Comparison of ENCODE assay signal across 13 mouse cellular contexts in genomic region chr5:38488673-38489615, GRCm38 (mm10). TPM values are rescaled to one million over a fixed set of nuclear protein-coding genes. Genes with fewer than 3 reads are reported as not detected.
DNase-seq lines count a peak whose midpoint lies in the region; ATAC-seq and TF ChIP-seq lines count a peak whose summit lies in the region.
"Had no signal": no experiment of that assay in that cellular context is flagged by ENCODE, and none has a peak within 500 bp of the region (broad histone marks: within the 10 kb centered on the region; RNA-seq: fewer than 3 reads in every experiment).

No protein-coding gene starts in this region.

- no peak overlapping the region for H3K9ac ChIP-seq in heart, postnatal 0 days (replicated peaks; ENCODE audit: low read depth, low read length)
- H3K9ac ChIP-seq in lung, postnatal 0 days (replicated peaks; ENCODE audit: low read depth), result no peak overlapping the region
- H3K9ac ChIP-seq in stomach, embryonic 16.5 days (ENCODE audit: low read length), result no peak overlapping the region
- H3K9ac ChIP-seq: lung, embryonic 15.5 days had no signal

- TF ChIP-seq EP300 in heart, postnatal 0 days (IDR thresholded peaks at IDR 0.05; ENCODE audit: low read depth), result no peak
- TF ChIP-seq EP300 in lung, postnatal 0 days (IDR thresholded peaks at IDR 0.05), result no peak

- ATAC-seq in heart, postnatal 0 days (ENCODE audit: insufficient read depth, low read depth), result peak; percentile 47; the same call in 1 of the 2 replicates
- peak; percentile 32; the same call in 1 of the 2 replicates for ATAC-seq in lung, postnatal 0 days
- ATAC-seq in stomach, embryonic 16.5 days (ENCODE audit: insufficient read depth, low FRiP score), result 0 out of 2 replicates have a peak, but pooled peaks have one; percentile 23

- 0 out of 2 replicates have a peak, but pooled peaks cover 1% of the 10 kb centered on the region for H3K9me3 ChIP-seq in heart, postnatal 0 days (replicated peaks; ENCODE audit: control insufficient read depth, low read length)
- no peaks in the 10 kb centered on the region for H3K9me3 ChIP-seq in lung, postnatal 0 days (ENCODE audit: low read length)
- H3K9me3 ChIP-seq in stomach, embryonic 16.5 days (replicated peaks; ENCODE audit: control insufficient read depth, low read length), result no peaks in the 10 kb centered on the region
- H3K9me3 ChIP-seq: lung, embryonic 15.5 days had no signal

- TF ChIP-seq CTCF in heart, postnatal 0 days (IDR thresholded peaks at IDR 0.05; ENCODE audit: low read depth), result no peak
- TF ChIP-seq CTCF in lung, postnatal 0 days (IDR thresholded peaks at IDR 0.05), result no peak

- no peak overlapping the region for H3K4me3 ChIP-seq in heart, postnatal 0 days (ENCODE audit: low read depth, low read length)
- H3K4me3 ChIP-seq in lung, postnatal 0 days (ENCODE audit: low read depth, low read length), result no peak overlapping the region
- no peak overlapping the region for H3K4me3 ChIP-seq in stomach, embryonic 16.5 days (replicated peaks; ENCODE audit: low read length)
- H3K4me3 ChIP-seq: lung, embryonic 15.5 days had no signal

- no peak overlapping the region for H3K4me2 ChIP-seq in heart, postnatal 0 days (ENCODE audit: low read depth, low read length)
- H3K4me2 ChIP-seq in lung, postnatal 0 days (replicated peaks; ENCODE audit: low read depth, low read length), result no peak overlapping the region
- H3K4me2 ChIP-seq in stomach, embryonic 16.5 days (ENCODE audit: low read depth, low read length), result no peak overlapping the region
- H3K4me2 ChIP-seq: lung, embryonic 15.5 days; midbrain, embryonic 11.5 days had no signal

- H3K27ac ChIP-seq in heart, postnatal 0 days (ENCODE audit: low read depth), result no peak overlapping the region
- H3K27ac ChIP-seq in lung, postnatal 0 days (ENCODE audit: low read length), result no peak overlapping the region
- no peak overlapping the region for H3K27ac ChIP-seq in stomach, embryonic 16.5 days (ENCODE audit: low read length)
- H3K27ac ChIP-seq: lung, embryonic 15.5 days had no signal

- no peaks in the 10 kb centered on the region for H3K36me3 ChIP-seq in heart, postnatal 0 days (replicated peaks; ENCODE audit: control insufficient read depth, insufficient read depth, low read length)
- no peaks in the 10 kb centered on the region for H3K36me3 ChIP-seq in lung, postnatal 0 days (ENCODE audit: insufficient read depth, low read length)
- no peaks in the 10 kb centered on the region for H3K36me3 ChIP-seq in stomach, embryonic 16.5 days (ENCODE audit: control insufficient read depth, insufficient read depth, low read length)
- H3K36me3 ChIP-seq: lung, embryonic 15.5 days had no signal

- 43% methylated on average over 20 of the region's 20 CpGs for WGBS in heart, postnatal 0 days
- 67% methylated on average over 20 of the region's 20 CpGs for WGBS in lung, postnatal 0 days
- 73% methylated on average over 20 of the region's 20 CpGs for WGBS in stomach, embryonic 16.5 days

- no peaks in the 10 kb centered on the region for H3K4me1 ChIP-seq in heart, postnatal 0 days (ENCODE audit: control insufficient read depth, insufficient read depth)
- no peaks in the 10 kb centered on the region for H3K4me1 ChIP-seq in lung, postnatal 0 days (ENCODE audit: insufficient read depth, low read depth, low read length)
- no peaks in the 10 kb centered on the region for H3K4me1 ChIP-seq in stomach, embryonic 16.5 days (ENCODE audit: control insufficient read depth, insufficient read depth, low read length)
- H3K4me1 ChIP-seq: lung, embryonic 15.5 days had no signal

- no peak for DNase-seq in heart, postnatal 0 days (ENCODE audit: low spot score)
- DNase-seq in heart, postnatal 4 days, result no peak
- DNase-seq in lung, postnatal 0 days (ENCODE audit: low spot score), result no peak
- DNase-seq in lung, postnatal 25 days (ENCODE audit: low spot score), result no peak
- peak; percentile 58 to 73 for DNase-seq in kidney, postnatal 36 days
- DNase-seq in urinary bladder, adult 2 months (ENCODE audit: low spot score), result no peak
- DNase-seq: cerebellum, adult 9-11 months; heart, adult 18-20 months; layer of hippocampus, adult 9-11 months; thymus, adult 18-20 months had no signal

- no peaks in the 10 kb centered on the region for H3K27me3 ChIP-seq in heart, postnatal 0 days (ENCODE audit: control insufficient read depth, insufficient read depth, low read length)
- no peaks in the 10 kb centered on the region for H3K27me3 ChIP-seq in lung, postnatal 0 days (replicated peaks; ENCODE audit: insufficient read depth, low read length)
- H3K27me3 ChIP-seq in stomach, embryonic 16.5 days (ENCODE audit: control insufficient read depth, insufficient read depth, low read length), result no peaks in the 10 kb centered on the region
- H3K27me3 ChIP-seq: lung, embryonic 15.5 days had no signal

RNA-seq across cellular contexts. Expression of gene Slc2a9, which starts 14.0 kb away (rescaled TPM):
- total RNA-seq in heart, postnatal 0 days (2014; rRNA removed; ENCODE audit: low replicate concordance), result 0.23 and 4.3 TPM in 2 replicates
- polyA plus RNA-seq in heart, postnatal 0 days (2015; fragmentation: Nextera tagmentation; extraction: Ambion mirVana), result 0.61 and 0.74 TPM in 2 replicates
- 1 to 10 TPM; 1.8 to 2.0 TPM for total RNA-seq in heart, postnatal 4 days (2021)
- 2.2 and 2.4 TPM in 2 replicates for polyA plus RNA-seq in lung, postnatal 0 days (2015; fragmentation: Nextera tagmentation; extraction: Ambion mirVana)
- polyA plus RNA-seq in stomach, embryonic 16.5 days (2015; fragmentation: Nextera tagmentation; extraction: Ambion mirVana), result 0.77 and 1.4 TPM in 2 replicates
- 3.3 and 3.7 TPM in 2 replicates for polyA plus RNA-seq in urinary bladder, adult 2 months (2012; rRNA removed)

Comparison
In these comparisons a context has a peak if more than half of its experiments do, and no peak if none do; other contexts are left out.
1. DNase-seq: peak in kidney, postnatal 36 days (2 of 2); none in heart, postnatal 0 days (single experiment), heart, postnatal 4 days (single experiment), lung, postnatal 0 days (single experiment), lung, postnatal 25 days (single experiment) and urinary bladder, adult 2 months (single experiment).
2. Peak in every context shown above with its lines, with median percentiles within 50 percentile points of each other: ATAC-seq.